Mouse (Mus musculus): Measurements from ENCODE around the gene Lsm14b. TPM values are rescaled to one million over a fixed set of nuclear protein-coding genes. Genes with fewer than 3 reads are reported as not detected.

The Lsm14b gene
- 1.8 TPM for polyA plus RNA-seq (2017; shearing (Covaris generic))

DNA sequence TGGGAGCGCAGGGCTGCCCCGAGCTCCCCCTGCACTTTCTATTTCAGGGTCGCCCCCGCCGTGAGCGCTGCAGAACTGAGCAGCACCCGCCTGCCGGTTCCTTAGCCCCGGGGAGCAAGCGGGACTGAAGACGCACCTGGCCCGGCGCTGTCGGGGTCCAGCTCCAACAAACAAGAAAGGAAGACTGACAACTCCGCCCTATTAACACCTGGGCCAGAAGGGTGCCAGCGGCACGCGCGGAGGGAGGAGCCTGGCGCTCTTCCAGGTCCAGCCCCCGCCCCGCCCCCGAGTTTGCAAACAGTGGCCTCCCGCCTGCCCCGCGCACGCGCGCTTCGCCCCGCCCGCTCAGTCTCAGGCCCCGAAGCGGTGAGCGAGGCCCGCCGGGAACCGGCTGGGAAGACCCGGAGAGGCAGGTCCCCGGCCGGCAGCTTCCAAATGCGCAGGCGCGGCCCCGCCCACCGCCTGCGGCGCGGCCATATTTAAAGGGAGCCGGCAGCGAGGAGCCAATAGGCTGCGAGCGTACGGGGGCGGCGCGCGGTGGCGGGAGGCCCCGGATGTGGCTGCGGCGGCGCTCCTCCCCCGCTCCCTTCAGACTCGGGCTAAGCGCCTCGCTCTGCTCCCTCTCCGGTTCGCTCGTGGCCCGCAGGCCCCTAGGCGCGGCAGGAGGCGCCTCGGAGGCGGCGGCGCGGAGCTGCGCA, at the start of gene Lsm14b:
Lsm14b (plus strand) TSS at position 587 of the 698 bp plus-strand sequence.

GRCm38 (mm10) chr2:179976628-179977343, 48.0 kb upstream of the Lsm14b start, which contains the start of gene Taf4:
Taf4 (minus strand) TSS chr2:179976646.

GRCm38 (mm10) chr2:180042256-180042857, 17.6 kb downstream of the Lsm14b start, which contains the start of the genes Psma7 and Ss18l1:
Psma7 (minus strand) TSS chr2:180042433.
Ss18l1 (plus strand) TSS chr2:180042509.

DNA sequence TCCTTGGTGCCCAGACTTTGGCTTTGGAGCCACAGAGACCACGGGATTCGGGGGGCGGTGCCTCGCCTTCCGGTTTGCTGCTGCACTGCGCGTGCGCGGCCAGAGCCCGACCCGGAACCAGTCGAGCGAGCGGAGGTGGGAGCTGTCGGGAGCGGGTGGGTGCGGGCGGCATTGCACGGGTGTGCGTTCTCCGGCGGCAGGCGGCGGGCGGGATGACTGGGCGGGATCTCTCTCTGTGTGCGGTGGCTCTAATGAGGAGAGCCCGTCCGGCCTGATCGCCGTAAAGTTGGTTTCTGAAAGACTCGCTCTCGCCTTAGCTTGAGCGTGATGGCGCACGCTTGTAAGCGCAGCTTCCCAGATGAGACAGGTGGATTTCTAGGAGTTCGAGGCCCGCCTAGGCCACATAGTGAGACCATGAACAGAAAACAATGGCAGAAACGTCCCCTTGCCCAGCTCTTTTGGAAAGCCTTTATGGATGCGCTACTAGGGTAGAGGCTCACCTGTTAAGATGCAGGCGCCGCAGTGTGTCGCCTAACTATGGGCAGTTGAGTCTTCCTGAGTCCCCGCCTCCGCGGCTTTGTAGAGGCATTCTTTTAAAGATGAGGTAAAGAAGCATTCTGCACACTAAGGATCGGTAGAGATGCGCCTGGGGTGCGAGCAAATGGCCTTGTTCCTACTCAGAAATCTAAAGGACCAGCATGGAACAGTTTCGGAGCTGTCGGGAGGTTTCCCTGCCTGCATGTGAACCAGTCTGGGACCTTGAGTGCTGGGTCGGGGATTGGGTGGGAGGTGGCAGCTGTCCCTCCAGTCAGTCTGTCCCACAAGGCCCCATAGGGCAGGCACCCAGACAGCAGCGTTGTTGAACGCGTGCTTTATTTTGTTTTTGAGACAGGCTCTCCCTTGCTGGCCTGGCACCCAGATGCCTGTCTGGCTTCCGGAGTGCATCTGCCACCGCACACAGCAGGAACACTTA, 46.0 kb downstream of the Lsm14b start, which contains the start of gene Mtg2:
Mtg2 (plus strand) TSS at position 108 of the 973 bp plus-strand sequence.

Other genes starting within 250 kb of the Lsm14b start
- 3.7 TPM for gene Taf4, start 48.3 kb upstream of the Lsm14b start, polyA plus RNA-seq (2017; shearing (Covaris generic))
- gene Psma7, start 17.4 kb downstream of the Lsm14b start, polyA plus RNA-seq (2017; shearing (Covaris generic)), result 496 TPM
- 2.2 TPM for gene Ss18l1, start 17.5 kb downstream of the Lsm14b start, polyA plus RNA-seq (2017; shearing (Covaris generic))
- gene Mtg2, start 45.6 kb downstream of the Lsm14b start, polyA plus RNA-seq (2017; shearing (Covaris generic)), result 57.7 TPM
- gene Hrh3, start 79.5 kb downstream of the Lsm14b start, polyA plus RNA-seq (2017; shearing (Covaris generic)), result not detected
- 48.7 TPM for gene Osbpl2, start 94.3 kb downstream of the Lsm14b start, polyA plus RNA-seq (2017; shearing (Covaris generic))
- 157 TPM for gene Adrm1, start 146.5 kb downstream of the Lsm14b start, polyA plus RNA-seq (2017; shearing (Covaris generic))
- 0.73 TPM for gene Lama5, start 200.9 kb downstream of the Lsm14b start, polyA plus RNA-seq (2017; shearing (Covaris generic))
- 785 TPM for gene Rps21, start 232.4 kb downstream of the Lsm14b start, polyA plus RNA-seq (2017; shearing (Covaris generic))
- 1.9 TPM for gene Cables2, start 248.5 kb downstream of the Lsm14b start, polyA plus RNA-seq (2017; shearing (Covaris generic))